Mouse (Mus musculus) bone marrow, adult 2 months (tissue): ENCODE measurements at regions not wholly inside any gene's neighbourhood (a gene's known extent, or its start where the extent isn't known, plus 50 kb on each side); places are given as distances from the start of the nearest gene placed in this dataset.

Experiments
- H3K27ac ChIP-seq: fragments of 200-500 bp; 2 replicates; pipeline ENCODE4 v1.5.1; 2012; ENCODE audit warnings: low read depth, mild to moderate bottlenecking, control low read depth, inconsistent platforms, low read length; ENCODE audit not compliant: control insufficient read depth, poor library complexity, insufficient read depth
- H3K4me1 ChIP-seq: fragments of 200-500 bp; 2 replicates; pipeline ENCODE4 v1.6.1; 2011; ENCODE audit warnings: low read length; ENCODE audit not compliant: control insufficient read depth, insufficient read depth
- H3K4me3 ChIP-seq: fragments of 200-500 bp; replicated peaks from 2 replicates; pipeline ENCODE3; 2011; ENCODE audit warnings: mild to moderate bottlenecking, low read depth, low read length, control low read depth; ENCODE audit not compliant: control insufficient read depth
- CTCF ChIP-seq: fragments of 200-500 bp; IDR thresholded peaks from 2 replicates; pipeline ENCODE4 v1.5.1; 2011; ENCODE audit warnings: low read length, control low read depth; ENCODE audit not compliant: control insufficient read depth, insufficient read depth
- POLR2A ChIP-seq: fragments of 200-500 bp; IDR thresholded peaks from 2 replicates; pipeline ENCODE4 v1.6.1; 2011; ENCODE audit warnings: low read depth, mild to moderate bottlenecking, control low read depth, low read length, borderline replicate concordance; ENCODE audit not compliant: control insufficient read depth
- WGBS: fragments of 180-500 bp; shearing (Covaris S2); methylation state at CpG from one replicate; pipeline ENCODE4 v1.1.7; 2018; 5-methylcytosine and 5-hydroxymethylcytosine counted together

- no peak for TF ChIP-seq CTCF
- TF ChIP-seq POLR2A = no peak
- Histone ChIP-seq H3K4me1 (no peaks in the 10 kb centered on the region), H3K4me3 (no peak overlapping the region), H3K27ac (no peak overlapping the region)
- WGBS = 57% methylated on average over 9 of the region's 9 CpGs
These were observed 130.4 kb upstream of the Adamts18 start for GRCm38 (mm10) chr8:113978946-113979345.

GRCm38 (mm10) chr8:113979837-113980236 is 131.3 kb upstream of the Adamts18 start:
- TF ChIP-seq CTCF = no peak
- no peak overlapping the region for H3K4me3 ChIP-seq
- WGBS = 88% methylated on average over 5 of the region's 5 CpGs
- H3K27ac ChIP-seq = no peak overlapping the region
- H3K4me1 ChIP-seq = no peaks in the 10 kb centered on the region

- Histone ChIP-seq H3K4me3 (no peak overlapping the region), H3K4me1 (no peaks in the 10 kb centered on the region), H3K27ac (no peak overlapping the region)
- TF ChIP-seq POLR2A = no peak
- TF ChIP-seq CTCF = no peak
- 29% methylated on average over 1 of the region's 1 CpGs for WGBS
These were observed 132.8 kb upstream of the Adamts18 start for GRCm38 (mm10) chr8:113981339-113981738.

GRCm38 (mm10) chr8:113984845-113985244 is 136.3 kb upstream of the Adamts18 start:
- H3K4me3 ChIP-seq = no peak overlapping the region
- 5% methylated on average over 10 of the region's 10 CpGs for WGBS
- no peak overlapping the region; the same call in 1 of the 2 replicates for H3K27ac ChIP-seq
- H3K4me1 ChIP-seq = no peaks in the 10 kb centered on the region
- TF ChIP-seq CTCF = peak; percentile 71
- TF ChIP-seq POLR2A = no peak

GRCm38 (mm10) chr8:113985471-113985870 is 136.9 kb upstream of the Adamts18 start:
- 2% methylated on average over 11 of the region's 11 CpGs for WGBS
- Histone ChIP-seq H3K4me1 (no peaks in the 10 kb centered on the region), H3K4me3 (no peak overlapping the region), H3K27ac (no peak overlapping the region)
- TF ChIP-seq POLR2A (no peak), CTCF (no peak)

GRCm38 (mm10) chr8:113985948-113986347 is 137.4 kb upstream of the Adamts18 start:
- Histone ChIP-seq H3K4me1 (no peaks in the 10 kb centered on the region), H3K27ac (no peak overlapping the region), H3K4me3 (no peak overlapping the region)
- TF ChIP-seq CTCF (no peak), POLR2A (no peak)
- 6% methylated on average over 7 of the region's 7 CpGs for WGBS

- no peaks in the 10 kb centered on the region for H3K4me1 ChIP-seq
- no peak for TF ChIP-seq POLR2A
- TF ChIP-seq CTCF = no peak
- WGBS = 89% methylated on average over 9 of the region's 9 CpGs
- H3K27ac ChIP-seq = no peak overlapping the region
- H3K4me3 ChIP-seq = no peak overlapping the region
These were observed 142.2 kb upstream of the Adamts18 start for GRCm38 (mm10) chr8:113990718-113991117.

GRCm38 (mm10) chr8:113998881-113999280 is 134.5 kb upstream of the Nudt7 start:
- Histone ChIP-seq H3K4me1 (no peaks in the 10 kb centered on the region), H3K27ac (no peak overlapping the region), H3K4me3 (no peak overlapping the region)
- WGBS = 50% methylated on average over 6 of the region's 6 CpGs
- TF ChIP-seq CTCF (no peak), POLR2A (no peak)

- 79% methylated on average over 2 of the region's 2 CpGs for WGBS
- Histone ChIP-seq H3K27ac (no peak overlapping the region), H3K4me3 (no peak overlapping the region), H3K4me1 (no peaks in the 10 kb centered on the region)
- TF ChIP-seq POLR2A (no peak), CTCF (no peak)
These were observed 131.7 kb upstream of the Nudt7 start for GRCm38 (mm10) chr8:114001674-114002073.
